8 mouse cellular contexts compared by ENCODE assay signal in genomic region chr12:80063402-80064150, GRCm38 (mm10). TPM values are rescaled to one million over a fixed set of nuclear protein-coding genes. Genes with fewer than 3 reads are reported as not detected.
DNase-seq lines count a peak whose midpoint lies in the region; ATAC-seq and TF ChIP-seq lines count a peak whose summit lies in the region.

No protein-coding gene starts in this region.

- no peaks in the 10 kb centered on the region for H3K9me3 ChIP-seq in neural tube, embryonic 11.5 days (ENCODE audit: control insufficient read depth, low read length)
- H3K9me3 ChIP-seq in limb, embryonic 14.5 days (ENCODE audit: control insufficient read depth, low read length), result no peaks in the 10 kb centered on the region
- no peaks in the 10 kb centered on the region for H3K9me3 ChIP-seq in stomach, embryonic 16.5 days (replicated peaks; ENCODE audit: control insufficient read depth, low read length)

- WGBS in neural tube, embryonic 11.5 days, result 24% methylated on average over 7 of the region's 7 CpGs
- WGBS in limb, embryonic 14.5 days, result 52% methylated on average over 7 of the region's 7 CpGs
- WGBS in stomach, embryonic 16.5 days, result 44% methylated on average over 7 of the region's 7 CpGs

- no peak overlapping the region for H3K4me3 ChIP-seq in gastrocnemius, adult 2 months
- no peak overlapping the region for H3K4me3 ChIP-seq in neural tube, embryonic 11.5 days (ENCODE audit: low read depth, low read length)
- H3K4me3 ChIP-seq in limb, embryonic 14.5 days (replicated peaks; ENCODE audit: low read length), result no peak overlapping the region
- no peak overlapping the region for H3K4me3 ChIP-seq in stomach, embryonic 16.5 days (replicated peaks; ENCODE audit: low read length)

- TF ChIP-seq POLR2A in limb, embryonic 14.5 days (IDR thresholded peaks at IDR 0.05; ENCODE audit: borderline replicate concordance, extremely low read depth, insufficient read depth, insufficient read length), result no peak

- H3K36me3 ChIP-seq in neural tube, embryonic 11.5 days (ENCODE audit: control insufficient read depth, insufficient read depth, low read length), result no peaks in the 10 kb centered on the region
- no peaks in the 10 kb centered on the region for H3K36me3 ChIP-seq in limb, embryonic 14.5 days (ENCODE audit: control insufficient read depth, insufficient read depth, low read length)
- H3K36me3 ChIP-seq in stomach, embryonic 16.5 days (ENCODE audit: control insufficient read depth, insufficient read depth, low read length), result no peaks in the 10 kb centered on the region

- ATAC-seq in neural tube, embryonic 11.5 days (ENCODE audit: insufficient read depth, low FRiP score, low TSS enrichment), result no peak
- no peak for ATAC-seq in limb, embryonic 14.5 days (ENCODE audit: low FRiP score, low read depth)
- ATAC-seq in stomach, embryonic 16.5 days (ENCODE audit: insufficient read depth, low FRiP score), result no peak

- H3K27me3 ChIP-seq in neural tube, embryonic 11.5 days (ENCODE audit: control insufficient read depth, insufficient read depth, low read length), result no peaks in the 10 kb centered on the region
- no peaks in the 10 kb centered on the region for H3K27me3 ChIP-seq in limb, embryonic 14.5 days (ENCODE audit: control insufficient read depth, insufficient read depth, low read length)
- H3K27me3 ChIP-seq in stomach, embryonic 16.5 days (ENCODE audit: control insufficient read depth, insufficient read depth, low read length), result no peaks in the 10 kb centered on the region

- no peak for DNase-seq in gastrocnemius, adult 2 months
- no peak for DNase-seq in gastrocnemius, adult 8-10 months (ENCODE audit: low spot score in 2 of 2)
- DNase-seq in neural tube, embryonic 11.5 days (ENCODE audit: low spot score), result no peak
- no peak for DNase-seq in neural tube, embryonic 10.5 days (ENCODE audit: extremely low spot score, low spot score)
- DNase-seq in limb, embryonic 14.5 days (ENCODE audit: low spot score), result no peak
- no peak for DNase-seq in right cerebral cortex, postnatal 36 days (ENCODE audit: low spot score in 2 of 2)
- DNase-seq in gastrocnemius, postnatal 4 days (ENCODE audit: low spot score in 2 of 2), result no peak

- H3K4me2 ChIP-seq in neural tube, embryonic 11.5 days (ENCODE audit: low read depth), result no peak overlapping the region; the same call in 1 of the 2 replicates
- no peak overlapping the region for H3K4me2 ChIP-seq in limb, embryonic 14.5 days (replicated peaks; ENCODE audit: low read depth, low read length, severe bottlenecking)
- H3K4me2 ChIP-seq in stomach, embryonic 16.5 days (ENCODE audit: low read depth, low read length), result no peak overlapping the region

- H3K9ac ChIP-seq in neural tube, embryonic 11.5 days (ENCODE audit: low read length), result 0 out of 2 replicates have a peak overlapping the region, but pooled peaks have one; percentile 20
- H3K9ac ChIP-seq in limb, embryonic 14.5 days (ENCODE audit: low read depth, low read length, severe bottlenecking), result no peak overlapping the region
- H3K9ac ChIP-seq in stomach, embryonic 16.5 days (ENCODE audit: low read length), result no peak overlapping the region

- intact Hi-C loops in gastrocnemius, adult 2 months (cut with DNase I), result loop anchor here (2.0 kb wide), 1 partner anchor 17 kb away; no protein-coding TSS in a partner anchor

- no peak for TF ChIP-seq CTCF in gastrocnemius, adult 2 months (IDR thresholded peaks at IDR 0.05)

- peaks cover 34% of the 10 kb centered on the region for H3K4me1 ChIP-seq in neural tube, embryonic 11.5 days (ENCODE audit: control insufficient read depth, insufficient read depth, low read length)
- peaks cover 40% of the 10 kb centered on the region for H3K4me1 ChIP-seq in limb, embryonic 14.5 days (ENCODE audit: control insufficient read depth, insufficient read depth, low read length)
- H3K4me1 ChIP-seq in stomach, embryonic 16.5 days (ENCODE audit: control insufficient read depth, insufficient read depth, low read length), result peaks cover 43% of the 10 kb centered on the region

- H3K27ac ChIP-seq in gastrocnemius, adult 2 months, result peak overlapping the region; percentile 75
- peak overlapping the region; percentile 87 for H3K27ac ChIP-seq in neural tube, embryonic 11.5 days (ENCODE audit: low read depth, low read length)
- H3K27ac ChIP-seq in limb, embryonic 14.5 days (replicated peaks; ENCODE audit: low read depth, low read length), result peak overlapping the region; percentile 83; the same call in 1 of the 2 replicates
- H3K27ac ChIP-seq in stomach, embryonic 16.5 days (ENCODE audit: low read length), result peak overlapping the region; percentile 85

RNA-seq across cellular contexts. Expression of gene Zfp36l1, which starts 49.2 kb away (rescaled TPM):
- 10 to 100 TPM; 25.7 to 46.6 TPM for total RNA-seq in gastrocnemius, adult 2 months (2021)
- 10 to 100 TPM; 25.2 to 28.9 (median 27.2) TPM for total RNA-seq in gastrocnemius, adult 8-10 months (2022)
- 135 and 139 TPM in 2 replicates for polyA plus RNA-seq in neural tube, embryonic 11.5 days (2014; fragmentation: Nextera tagmentation; extraction: Ambion mirVana)
- 245 and 413 TPM in 2 replicates for polyA plus RNA-seq in limb, embryonic 14.5 days (2012; rRNA removed)
- polyA plus RNA-seq in limb, embryonic 14.5 days (2014; fragmentation: Nextera tagmentation; extraction: Ambion mirVana), result 195 and 209 TPM in 2 replicates
- 137 and 140 TPM in 2 replicates for polyA plus RNA-seq in stomach, embryonic 16.5 days (2015; fragmentation: Nextera tagmentation; extraction: Ambion mirVana)
- 100 to 1,000 TPM; 132 to 157 TPM for total RNA-seq in gastrocnemius, postnatal 4 days (2021)
